Mouse (Mus musculus) midbrain, embryonic 16.5 days (tissue): Measurements from ENCODE around the gene Scai. TPM values are rescaled to one million over a fixed set of nuclear protein-coding genes. Genes with fewer than 3 reads are reported as not detected.

Source experiments
- ATAC-seq: fragments of 200-750 bp; cut with Nextera tagmentation; 2 replicates; pipeline ENCODE4 v1.8.0; 2017; ENCODE audit warnings: moderate TSS enrichment
- H3K27ac ChIP-seq: fragments of 300-500 bp; sonication (generic); 2 replicates; pipeline ENCODE4 v1.5.1; 2014; ENCODE audit warnings: mild to moderate bottlenecking, low read length, mixed read lengths
- H3K27me3 ChIP-seq: fragments of 300-500 bp; sonication (generic); 2 replicates; pipeline ENCODE4 v1.6.1; 2014; ENCODE audit warnings: low read depth, low read length, mixed read lengths; ENCODE audit not compliant: control insufficient read depth, insufficient read depth
- H3K36me3 ChIP-seq: fragments of 300-500 bp; sonication (generic); 2 replicates; pipeline ENCODE4 v1.6.1; 2014; ENCODE audit warnings: mild to moderate bottlenecking, low read length, moderate library complexity, mixed read lengths; ENCODE audit not compliant: control insufficient read depth, insufficient read depth
- H3K4me1 ChIP-seq: fragments of 300-500 bp; sonication (generic); 2 replicates; pipeline ENCODE4 v1.6.1; 2014; ENCODE audit warnings: mild to moderate bottlenecking, low read length, mixed read lengths; ENCODE audit not compliant: control insufficient read depth, insufficient read depth
- H3K4me2 ChIP-seq: fragments of 300-500 bp; sonication (generic); 2 replicates; pipeline ENCODE4 v1.6.1; 2014; ENCODE audit warnings: mild to moderate bottlenecking, low read length, mixed read lengths
- H3K4me3 ChIP-seq: fragments of 300-500 bp; sonication (generic); 2 replicates; pipeline ENCODE4 v1.5.1; 2014; ENCODE audit warnings: low read depth, mild to moderate bottlenecking, low read length, moderate library complexity, mixed read lengths
- H3K9ac ChIP-seq: fragments of 300-500 bp; sonication (generic); 2 replicates; pipeline ENCODE4 v1.6.1; 2014; ENCODE audit warnings: low read depth, low read length, mixed read lengths
- H3K9me3 ChIP-seq: fragments of 300-500 bp; sonication (generic); replicated peaks from 2 replicates; pipeline ENCODE4 v1.6.1; 2014; ENCODE audit warnings: mild to moderate bottlenecking, low read length, mixed read lengths; ENCODE audit not compliant: control insufficient read depth, poor library complexity, severe bottlenecking
- WGBS: fragments of 180-500 bp; shearing (Covaris S2); extraction: QIAGEN DNeasy Blood & Tissue Kit; methylation state at CpG from one replicate; pipeline ENCODE4 v1.1.7; 2014; 5-methylcytosine and 5-hydroxymethylcytosine counted together
- polyA plus RNA-seq: library from polyadenylated mRNA; unstranded; fragments of >200 nt; fragmentation: Nextera tagmentation; extraction: Ambion mirVana; gene quantifications from 2 replicates; pipeline ENCODE4 v1.2.1, GENCODE M21; 2015

Gene Scai
- polyA plus RNA-seq, 1 experiment from 2014 or later, result 18.7 TPM

DNA sequence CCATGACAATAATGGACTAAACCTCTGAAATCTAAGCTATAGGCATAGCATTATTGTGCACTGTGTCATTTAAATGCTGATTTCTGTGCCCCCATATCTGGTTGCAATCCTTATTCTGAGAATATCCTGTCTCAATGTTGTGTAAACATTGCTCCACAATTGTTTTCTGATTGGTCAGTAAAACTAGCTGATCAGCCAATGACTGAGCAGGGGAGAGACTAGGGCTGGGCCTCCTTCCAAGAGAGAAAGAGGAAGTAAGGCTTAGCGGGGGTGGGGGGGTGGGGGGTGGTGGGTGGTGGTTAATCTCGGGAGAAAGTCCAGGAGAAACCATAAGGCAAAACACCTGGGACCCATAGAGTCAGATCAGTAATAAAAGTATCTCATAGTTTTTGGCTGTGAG, 42.5 kb downstream of the Scai start:
- H3K4me2 ChIP-seq, result no peak overlapping the region
- no peak overlapping the region for H3K4me3 ChIP-seq
- no peak overlapping the region for H3K9ac ChIP-seq
- 63% methylated on average over 2 of the region's 2 CpGs for WGBS
- no peaks in the 10 kb centered on the region for H3K9me3 ChIP-seq
- no peak for ATAC-seq
- H3K36me3 ChIP-seq, result no peaks in the 10 kb centered on the region
- H3K27ac ChIP-seq, result no peak overlapping the region
- no peaks in the 10 kb centered on the region for H3K4me1 ChIP-seq
- H3K27me3 ChIP-seq, result no peaks in the 10 kb centered on the region

DNA sequence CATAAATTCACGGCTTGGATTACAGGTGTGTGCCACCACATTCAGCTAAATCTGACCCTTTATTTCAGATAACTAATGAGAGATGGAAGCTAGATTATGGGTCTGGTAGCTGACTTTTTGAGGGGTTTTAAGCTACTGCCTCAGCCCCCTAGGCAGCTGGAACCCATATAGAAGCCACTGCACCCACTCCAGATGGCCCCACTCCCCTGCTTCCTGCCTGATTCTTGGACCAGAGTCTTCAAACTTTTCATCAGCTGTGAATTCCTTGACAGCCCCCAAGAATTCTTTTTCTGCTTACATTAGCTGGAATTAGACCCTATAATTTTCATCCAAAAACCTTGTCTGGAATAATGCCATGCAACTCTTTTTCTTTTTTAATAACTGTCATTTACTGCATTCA, 44.1 kb downstream of the Scai start:
- Histone ChIP-seq H3K4me3 (no peak overlapping the region), H3K4me2 (no peak overlapping the region), H3K27me3 (no peaks in the 10 kb centered on the region), H3K9me3 (no peaks in the 10 kb centered on the region), H3K4me1 (no peaks in the 10 kb centered on the region), H3K9ac (no peak overlapping the region), H3K36me3 (no peaks in the 10 kb centered on the region), H3K27ac (no peak overlapping the region)
- 89% methylated on average over 1 of the region's 1 CpGs for whole genome bisulfite sequencing
- ATAC-seq, result no peak

DNA sequence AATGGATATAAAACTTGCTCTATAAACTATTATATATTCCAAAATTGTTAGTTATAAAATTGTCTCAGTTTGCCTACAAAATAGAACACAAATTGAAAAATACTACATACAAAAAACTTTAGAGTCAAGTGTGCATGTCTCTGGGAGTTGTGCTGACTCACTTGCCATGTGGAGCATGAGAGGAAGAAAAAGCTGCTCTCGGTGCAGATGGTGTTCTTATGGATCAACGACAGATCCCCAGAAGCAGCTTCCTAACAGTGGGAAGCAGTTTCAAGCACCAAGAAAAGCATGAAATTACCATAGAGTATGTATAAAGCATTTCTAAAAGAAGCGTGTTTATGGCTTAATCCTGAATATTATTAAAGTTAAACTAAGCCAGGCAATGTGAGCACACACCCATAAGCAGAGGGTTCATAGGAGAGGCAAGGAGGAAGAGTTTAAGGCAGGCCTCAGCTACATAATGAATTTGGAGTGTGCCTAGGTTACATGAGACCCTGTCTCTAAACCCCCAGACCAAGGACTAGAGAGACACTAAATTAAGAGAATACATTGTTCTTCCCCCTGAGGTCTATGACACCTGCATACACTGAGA, 48.1 kb downstream of the Scai start:
- 58% methylated on average over 3 of the region's 3 CpGs for WGBS
- Histone ChIP-seq H3K27me3 (no peaks in the 10 kb centered on the region), H3K4me2 (no peak overlapping the region), H3K27ac (no peak overlapping the region), H3K4me1 (no peaks in the 10 kb centered on the region), H3K36me3 (no peaks in the 10 kb centered on the region), H3K9me3 (no peaks in the 10 kb centered on the region), H3K4me3 (no peak overlapping the region), H3K9ac (no peak overlapping the region)
- no peak for ATAC-seq

DNA sequence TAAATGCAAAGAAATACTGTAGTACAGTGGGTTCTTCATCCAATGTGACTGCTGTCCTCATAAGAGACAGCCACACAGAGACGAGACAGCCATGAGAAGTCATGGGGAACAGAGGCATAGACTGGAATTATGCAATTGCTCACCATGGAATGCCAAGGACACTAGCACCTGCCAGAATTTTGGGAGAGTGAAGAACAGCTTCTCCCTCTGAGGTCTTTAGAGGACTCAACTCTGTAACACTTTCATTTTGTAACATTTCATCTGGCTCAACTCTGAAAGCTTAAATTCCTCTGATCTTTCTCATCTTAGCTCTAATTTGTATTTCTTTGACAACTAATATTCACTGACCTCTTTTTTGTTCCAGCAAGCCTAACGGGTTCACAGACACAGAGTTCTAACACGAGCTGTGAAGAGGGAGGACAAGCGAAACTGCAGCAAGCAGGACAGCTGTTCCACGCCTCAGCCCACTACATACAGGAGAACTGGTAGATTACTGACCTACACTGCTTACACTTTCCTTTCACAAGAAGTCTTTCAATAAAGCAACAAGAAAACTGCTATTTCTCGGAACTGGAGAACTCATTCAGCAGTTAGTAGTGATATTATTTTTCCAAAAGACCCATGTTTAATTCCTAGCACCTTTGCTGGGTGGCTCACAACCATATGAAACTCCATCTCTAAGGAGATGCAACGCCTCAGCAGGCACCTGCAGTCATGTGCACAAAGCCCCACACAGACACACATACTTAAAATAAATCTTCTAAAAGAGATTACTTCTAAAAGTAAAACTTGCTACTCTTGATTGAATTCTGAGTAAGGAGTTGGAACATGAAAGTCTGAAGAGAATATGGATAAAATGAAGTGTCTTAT, 49.7 kb downstream of the Scai start:
- no peak for ATAC-seq
- no peaks in the 10 kb centered on the region for H3K9me3 ChIP-seq

DNA sequence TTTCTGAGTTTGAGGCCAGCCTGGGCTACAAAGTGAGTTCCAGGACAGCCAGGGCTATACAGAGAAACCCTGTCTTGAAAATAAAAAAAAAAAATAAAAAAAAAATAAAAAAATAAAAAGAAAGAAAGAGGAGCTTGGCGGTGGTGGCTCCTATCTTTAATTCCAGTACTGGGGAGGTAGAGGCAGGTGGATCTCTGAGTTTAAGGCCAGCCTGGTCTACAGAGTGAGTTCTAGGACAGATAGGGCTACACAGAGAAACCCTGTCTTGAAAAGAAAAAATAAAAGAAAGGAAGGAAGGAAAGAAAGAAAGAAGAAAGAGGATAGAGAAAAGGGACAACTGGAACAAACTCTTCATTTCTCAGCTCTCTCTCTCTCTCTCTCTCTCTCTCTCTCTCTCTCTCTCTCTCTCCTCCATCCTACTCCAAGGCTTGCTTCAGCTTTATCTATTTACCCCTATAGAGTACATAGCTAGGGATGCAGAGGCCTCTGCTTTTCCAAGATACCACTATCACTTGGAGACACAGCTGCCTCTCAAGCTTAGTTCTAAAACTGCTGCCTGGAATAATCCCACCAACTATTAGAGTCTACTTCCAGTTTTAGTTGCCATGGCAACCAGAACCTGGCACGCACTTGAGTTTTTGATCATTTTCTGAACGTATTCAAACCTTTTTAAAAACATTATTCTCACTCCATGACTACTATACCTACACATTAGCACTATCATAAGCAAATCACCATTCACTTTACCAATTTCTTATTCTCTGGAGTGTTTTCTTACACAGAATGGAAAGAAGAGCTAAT, 60.8 kb downstream of the Scai start:
- H3K4me3 ChIP-seq, result no peak overlapping the region
- 0 out of 2 replicates have a peak, but pooled peaks cover under 1% of the 10 kb centered on the region for H3K36me3 ChIP-seq
- H3K27ac ChIP-seq, result no peak overlapping the region
- peak; percentile 76 for ATAC-seq
- no peak overlapping the region for H3K9ac ChIP-seq
- no peaks in the 10 kb centered on the region for H3K9me3 ChIP-seq
- H3K4me1 ChIP-seq, result 0 out of 2 replicates have a peak, but pooled peaks cover 2% of the 10 kb centered on the region
- WGBS, result 46% methylated on average over 3 of the region's 3 CpGs
- H3K4me2 ChIP-seq, result no peak overlapping the region
- H3K27me3 ChIP-seq, result no peaks in the 10 kb centered on the region

More for the DNA sequence above, 49.7 kb downstream of the Scai start:
- H3K4me3 ChIP-seq, result no peak overlapping the region
- no peaks in the 10 kb centered on the region for H3K36me3 ChIP-seq
- H3K4me1 ChIP-seq, result no peaks in the 10 kb centered on the region
- no peak overlapping the region for H3K27ac ChIP-seq
- H3K27me3 ChIP-seq, result no peaks in the 10 kb centered on the region
- no peak overlapping the region for H3K9ac ChIP-seq
- WGBS, result 86% methylated on average over 7 of the region's 7 CpGs
- no peak overlapping the region for H3K4me2 ChIP-seq

DNA sequence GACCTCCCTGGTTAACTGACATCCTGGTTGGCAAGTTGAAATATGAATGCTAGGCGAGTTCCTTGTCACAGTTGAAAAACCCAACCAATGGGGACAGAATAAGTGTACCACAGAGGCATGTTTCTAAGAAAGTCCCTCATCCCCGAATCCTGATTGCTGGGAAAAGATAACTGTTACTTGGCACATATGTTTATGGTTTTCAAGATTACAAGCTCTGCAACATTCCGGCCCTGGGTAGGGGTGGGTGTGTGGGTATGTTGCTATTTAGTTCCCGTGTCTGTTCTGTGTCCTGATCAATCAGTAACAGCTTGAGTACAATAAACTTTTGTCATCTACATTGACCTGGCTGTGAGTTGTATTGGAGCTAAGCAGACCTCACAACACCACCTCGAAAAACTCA, 66.4 kb downstream of the Scai start:
- no peak overlapping the region for H3K4me3 ChIP-seq
- H3K9me3 ChIP-seq, result no peaks in the 10 kb centered on the region
- H3K27ac ChIP-seq, result no peak overlapping the region
- ATAC-seq, result no peak
- H3K27me3 ChIP-seq, result no peaks in the 10 kb centered on the region
- H3K4me2 ChIP-seq, result no peak overlapping the region
- no peaks in the 10 kb centered on the region for H3K4me1 ChIP-seq
- WGBS, result 94% methylated on average over 5 of the region's 5 CpGs
- H3K9ac ChIP-seq, result no peak overlapping the region
- H3K36me3 ChIP-seq, result peaks cover 24% of the 10 kb centered on the region

DNA sequence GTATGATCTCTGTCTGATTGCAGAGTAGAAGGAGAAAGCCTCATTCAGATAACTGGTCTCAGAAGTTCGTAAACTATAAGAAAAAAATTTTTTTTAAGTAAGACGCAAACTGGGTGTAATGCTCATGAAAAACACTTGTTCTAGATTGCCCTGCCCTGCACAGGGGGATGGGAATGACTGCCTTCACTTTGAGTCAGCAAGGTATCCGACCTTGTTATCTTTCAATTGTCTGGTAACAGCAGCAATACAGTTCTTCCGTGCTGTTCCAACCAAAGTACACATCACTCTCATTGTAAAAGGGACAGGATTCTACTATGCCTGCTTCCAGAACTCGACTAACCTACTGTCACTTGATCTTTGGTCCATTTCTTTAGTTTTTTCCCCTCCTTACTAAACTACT, 69.4 kb downstream of the Scai start:
- Histone ChIP-seq H3K9me3 (no peaks in the 10 kb centered on the region), H3K4me2 (no peak overlapping the region), H3K27me3 (no peaks in the 10 kb centered on the region), H3K9ac (no peak overlapping the region), H3K4me1 (no peaks in the 10 kb centered on the region), H3K36me3 (peaks cover 35% of the 10 kb centered on the region), H3K4me3 (no peak overlapping the region), H3K27ac (no peak overlapping the region)
- WGBS, result 97% methylated on average over 5 of the region's 5 CpGs
- no peak for ATAC-seq

DNA sequence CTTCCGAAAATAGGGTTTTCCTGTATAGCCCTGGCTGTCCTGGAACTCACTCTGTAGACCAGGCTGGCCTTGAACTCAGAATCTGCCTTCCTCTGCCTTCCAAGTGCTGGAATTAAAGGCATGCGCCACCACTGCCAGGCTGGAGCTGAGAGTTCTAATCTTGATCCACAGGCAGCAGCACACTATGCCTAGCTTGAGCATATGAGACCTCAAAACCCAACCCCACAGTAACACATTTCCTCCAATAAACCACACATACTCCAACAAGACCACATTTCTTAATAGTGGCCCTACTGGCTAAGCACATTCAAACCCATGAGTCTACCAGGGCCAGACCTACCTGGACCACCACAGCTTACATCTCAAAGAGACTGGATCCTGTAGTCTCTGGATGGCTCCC, 74.0 kb downstream of the Scai start:
- Histone ChIP-seq H3K27me3 (no peaks in the 10 kb centered on the region), H3K4me3 (no peak overlapping the region), H3K4me2 (no peak overlapping the region), H3K9ac (no peak overlapping the region), H3K9me3 (no peaks in the 10 kb centered on the region), H3K4me1 (no peaks in the 10 kb centered on the region), H3K36me3 (peaks cover 29% of the 10 kb centered on the region), H3K27ac (no peak overlapping the region)
- whole genome bisulfite sequencing, result 100% methylated on average over 2 of the region's 2 CpGs
- no peak for ATAC-seq

DNA sequence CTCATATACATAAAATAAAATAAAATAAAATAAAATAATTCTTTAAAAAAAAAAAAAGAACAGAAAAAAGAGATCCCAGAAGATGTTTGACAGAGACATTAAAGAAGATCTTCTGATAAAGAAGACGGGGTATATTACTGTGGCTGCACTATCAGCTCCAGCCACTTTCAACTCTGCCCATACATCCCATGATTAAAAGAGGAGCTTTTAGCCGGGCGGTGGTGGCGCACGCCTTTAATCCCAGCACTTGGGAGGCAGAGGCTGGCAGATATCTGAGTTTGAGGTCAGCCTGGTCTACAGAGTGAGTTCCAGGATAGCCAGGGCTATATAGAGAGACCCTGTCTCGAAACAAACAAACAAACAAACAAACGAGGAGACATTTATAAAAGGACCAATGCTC, 76.4 kb downstream of the Scai start:
- peaks cover 21% of the 10 kb centered on the region for H3K36me3 ChIP-seq

More for the DNA sequence above, 76.4 kb downstream of the Scai start:
- 98% methylated on average over 7 of the region's 7 CpGs for WGBS
- H3K27ac ChIP-seq, result no peak overlapping the region
- no peaks in the 10 kb centered on the region for H3K4me1 ChIP-seq
- H3K9ac ChIP-seq, result no peak overlapping the region
- H3K4me2 ChIP-seq, result no peak overlapping the region
- H3K9me3 ChIP-seq, result no peaks in the 10 kb centered on the region
- no peak overlapping the region for H3K4me3 ChIP-seq
- no peak for ATAC-seq
- no peaks in the 10 kb centered on the region for H3K27me3 ChIP-seq
